Mouse (Mus musculus): ENCODE measurements around the gene Col5a2. TPM values are rescaled to one million over a fixed set of nuclear protein-coding genes. Genes with fewer than 3 reads are reported as not detected.

Col5a2 gene
- polyA plus RNA-seq, 1 experiment from 2014 or later, result 14.6 TPM

DNA sequence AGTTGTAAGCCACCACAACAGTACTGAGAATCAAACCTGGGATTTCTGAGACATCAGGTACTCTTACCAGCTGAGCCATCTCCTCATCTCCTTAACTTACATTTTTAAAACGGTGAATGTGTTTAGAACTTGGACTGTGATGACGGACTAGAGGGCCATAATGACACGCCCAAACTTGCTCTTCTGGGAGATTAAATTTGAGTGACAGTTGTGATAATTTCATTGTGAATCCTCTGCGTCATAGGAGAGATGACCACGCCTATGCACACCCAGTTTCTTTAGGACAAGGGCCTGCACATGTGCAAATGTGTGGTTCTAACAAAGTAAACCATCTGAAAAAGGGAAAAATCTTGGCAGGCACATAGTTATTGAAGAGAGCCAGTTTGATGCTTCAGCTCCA is 79.2 kb downstream of the Col5a2 start:
- Histone ChIP-seq H3K4me3 (no peak overlapping the region), H3K9me3 (replicated peaks) (no peaks in the 10 kb centered on the region), H3K4me2 (no peak overlapping the region), H3K4me1 (no peaks in the 10 kb centered on the region), H3K27ac (no peak overlapping the region), H3K9ac (no peak overlapping the region), H3K36me3 (no peaks in the 10 kb centered on the region), H3K27me3 (replicated peaks) (no peaks in the 10 kb centered on the region)
- 39% methylated on average over 5 of the region's 5 CpGs for WGBS (ENCODE audit: insufficient replicate concordance)
- ATAC-seq, result no peak

DNA sequence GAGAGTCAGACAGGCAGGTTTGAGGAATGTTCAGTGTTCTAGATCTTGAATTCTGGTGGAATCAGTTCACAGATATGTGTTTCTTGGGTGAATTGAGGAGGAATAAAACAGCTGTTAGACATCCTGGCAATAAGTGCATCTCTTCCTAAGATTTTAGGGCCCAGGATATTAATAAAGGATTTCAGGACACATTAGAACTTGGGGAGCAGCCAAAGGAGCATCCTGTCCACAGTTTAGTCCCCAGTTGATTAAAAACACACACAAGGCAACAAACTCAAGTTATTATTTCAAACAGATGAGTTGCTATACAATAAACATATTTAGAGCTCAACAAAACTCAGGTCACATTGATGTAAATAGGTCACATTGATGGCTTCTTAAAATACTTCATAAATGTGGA is 82.5 kb downstream of the Col5a2 start:
- no peak overlapping the region for H3K4me3 ChIP-seq
- no peak overlapping the region for H3K4me2 ChIP-seq
- H3K9me3 ChIP-seq (replicated peaks), result no peaks in the 10 kb centered on the region
- ATAC-seq, result no peak
- no peaks in the 10 kb centered on the region for H3K4me1 ChIP-seq
- no peaks in the 10 kb centered on the region for H3K27me3 ChIP-seq (replicated peaks)
- H3K36me3 ChIP-seq, result no peaks in the 10 kb centered on the region; the same call in 1 of the 2 replicates
- no peak overlapping the region for H3K9ac ChIP-seq
- no peak overlapping the region for H3K27ac ChIP-seq

DNA sequence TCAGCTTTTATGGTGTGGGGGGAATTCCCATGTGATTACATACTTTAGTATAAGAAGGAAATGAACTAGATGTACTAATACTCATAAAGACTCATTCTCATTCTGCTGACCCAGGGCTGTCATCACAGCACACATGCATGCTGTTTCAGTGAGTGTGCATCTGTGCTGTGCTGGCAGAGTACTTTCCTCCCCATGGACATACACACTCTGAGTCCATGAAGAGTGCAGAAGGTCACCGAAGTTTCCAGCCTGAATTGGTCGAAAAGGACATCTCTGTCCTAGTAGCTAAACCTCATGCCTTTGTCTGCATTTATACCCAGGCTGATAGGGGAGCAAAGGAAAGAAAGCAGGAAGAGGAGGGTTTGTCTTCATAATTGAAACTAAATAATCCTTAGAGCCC is 83.2 kb downstream of the Col5a2 start:
- no peak overlapping the region for H3K4me2 ChIP-seq
- no peaks in the 10 kb centered on the region for H3K4me1 ChIP-seq
- H3K27ac ChIP-seq, result no peak overlapping the region
- H3K36me3 ChIP-seq, result no peaks in the 10 kb centered on the region; the same call in 1 of the 2 replicates
- no peak for ATAC-seq
- 52% methylated on average over 2 of the region's 2 CpGs for WGBS (ENCODE audit: insufficient replicate concordance)
- no peak overlapping the region for H3K9ac ChIP-seq
- no peaks in the 10 kb centered on the region for H3K9me3 ChIP-seq (replicated peaks)
- H3K4me3 ChIP-seq, result no peak overlapping the region
- H3K27me3 ChIP-seq (replicated peaks), result no peaks in the 10 kb centered on the region

DNA sequence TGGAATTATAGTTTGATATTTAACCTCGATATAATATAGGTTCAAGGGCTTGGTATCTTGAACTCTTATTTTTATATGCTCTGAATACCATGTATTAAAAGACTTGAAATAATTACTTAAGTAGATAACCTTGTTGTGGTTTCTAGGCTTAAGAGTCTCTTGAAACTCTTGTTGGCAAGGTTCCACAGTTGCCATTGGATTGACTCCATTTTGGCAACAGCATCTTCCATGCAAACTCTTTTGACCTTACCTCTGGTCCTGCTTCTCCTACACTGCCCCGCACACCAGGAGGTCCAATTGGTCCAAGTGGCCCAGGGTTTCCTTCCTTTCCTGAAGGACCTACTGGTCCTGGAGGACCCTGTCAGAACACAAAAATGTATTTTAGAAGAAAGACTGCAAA is 121.2 kb downstream of the Col5a2 start:
- no peaks in the 10 kb centered on the region for H3K27me3 ChIP-seq (replicated peaks)
- no peak for ATAC-seq
- H3K4me3 ChIP-seq, result no peak overlapping the region
- no peak overlapping the region for H3K27ac ChIP-seq
- H3K4me2 ChIP-seq, result no peak overlapping the region
- WGBS (ENCODE audit: insufficient replicate concordance), result 65% methylated on average over 2 of the region's 2 CpGs
- H3K9ac ChIP-seq, result no peak overlapping the region
- no peaks in the 10 kb centered on the region for H3K9me3 ChIP-seq (replicated peaks)
- no peaks in the 10 kb centered on the region for H3K36me3 ChIP-seq
- no peaks in the 10 kb centered on the region for H3K4me1 ChIP-seq

DNA sequence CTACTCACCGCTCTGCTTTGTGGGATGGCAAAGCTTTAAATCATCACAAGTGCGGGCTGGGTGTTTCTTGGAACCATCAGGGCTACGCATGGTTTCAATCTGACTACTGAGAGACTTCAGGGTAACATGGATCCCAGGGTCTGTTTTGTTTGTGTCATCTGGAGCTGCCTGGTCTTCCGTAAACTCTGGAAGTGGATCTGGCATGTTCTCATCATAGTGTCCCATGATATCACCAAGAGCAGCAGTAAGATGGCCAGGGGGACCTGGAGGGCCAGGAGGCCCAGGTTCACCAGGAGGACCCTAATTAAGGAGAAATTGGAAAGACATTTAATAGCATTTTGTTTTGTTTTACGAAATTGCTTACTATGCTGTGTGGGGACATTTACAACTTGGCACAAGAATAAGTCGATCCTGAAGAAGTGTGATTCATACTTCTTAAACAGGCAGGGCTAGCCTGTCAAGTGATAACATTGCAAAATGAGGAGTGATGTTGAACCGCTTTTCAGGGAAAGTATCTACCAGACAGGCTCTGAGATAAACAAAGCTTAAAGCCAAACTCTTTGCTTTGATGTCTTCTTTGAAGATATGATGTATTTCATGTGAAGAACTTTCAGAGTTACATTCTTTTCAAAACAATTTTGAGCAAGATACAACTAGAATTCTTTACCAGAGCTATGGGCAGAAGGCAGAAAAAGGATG is 122.9 kb downstream of the Col5a2 start:
- H3K9me3 ChIP-seq (replicated peaks), result no peaks in the 10 kb centered on the region

DNA sequence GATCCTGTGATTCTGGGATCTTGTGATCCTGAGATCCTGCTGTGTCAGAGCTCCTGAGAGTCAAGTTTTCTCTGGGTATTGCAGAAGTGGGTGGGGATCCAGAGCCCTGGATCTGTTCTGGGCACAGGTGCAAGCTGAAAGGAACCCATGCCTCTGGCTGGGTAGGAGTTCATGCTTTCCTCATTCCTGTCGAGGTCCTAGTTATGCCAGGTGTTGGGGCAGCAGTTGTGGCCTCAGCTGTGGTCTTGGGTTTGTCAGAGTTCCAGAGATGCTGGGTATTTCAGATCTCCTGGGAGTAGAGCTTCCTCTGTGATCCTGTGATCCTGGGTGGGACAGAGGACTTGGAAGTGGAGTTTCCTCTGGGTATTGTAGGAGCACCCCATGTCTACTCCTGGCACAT is 137.7 kb downstream of the Col5a2 start:
- Histone ChIP-seq H3K4me3 (no peak overlapping the region), H3K9me3 (replicated peaks) (no peaks in the 10 kb centered on the region), H3K27ac (no peak overlapping the region), H3K4me2 (no peak overlapping the region), H3K36me3 (no peaks in the 10 kb centered on the region), H3K9ac (no peak overlapping the region), H3K4me1 (no peaks in the 10 kb centered on the region), H3K27me3 (replicated peaks) (no peaks in the 10 kb centered on the region)
- no peak for ATAC-seq
- 32% methylated on average over 1 of the region's 1 CpGs for WGBS (ENCODE audit: insufficient replicate concordance)

More for the DNA sequence above, 122.9 kb downstream of the Col5a2 start:
- no peak overlapping the region for H3K27ac ChIP-seq
- H3K36me3 ChIP-seq, result no peaks in the 10 kb centered on the region
- no peak for ATAC-seq
- H3K4me1 ChIP-seq, result no peaks in the 10 kb centered on the region
- no peaks in the 10 kb centered on the region for H3K27me3 ChIP-seq (replicated peaks)
- WGBS (ENCODE audit: insufficient replicate concordance), result 62% methylated on average over 7 of the region's 7 CpGs
- no peak overlapping the region for H3K4me3 ChIP-seq
- no peak overlapping the region for H3K4me2 ChIP-seq
- no peak overlapping the region for H3K9ac ChIP-seq

DNA sequence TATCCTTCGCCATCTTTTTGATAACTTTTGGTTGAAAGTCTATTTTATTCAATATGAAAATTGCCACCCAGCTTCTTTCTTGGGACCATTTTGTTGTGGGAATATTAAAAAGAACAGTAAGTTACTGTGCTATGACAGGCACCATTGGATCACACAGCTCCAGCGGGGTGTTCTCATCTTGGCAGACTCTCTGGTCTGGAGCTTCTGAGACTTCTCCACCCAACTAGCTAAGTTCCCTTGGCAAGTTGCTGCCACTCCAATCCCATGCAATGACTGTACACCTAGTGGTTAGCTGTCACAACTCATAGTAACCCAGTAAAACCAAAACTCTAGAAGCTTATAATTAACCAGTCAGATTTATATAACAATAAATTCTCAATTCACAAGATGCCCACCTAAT is 139.8 kb downstream of the Col5a2 start:
- no peak overlapping the region for H3K4me2 ChIP-seq
- no peaks in the 10 kb centered on the region for H3K9me3 ChIP-seq (replicated peaks)
- H3K4me3 ChIP-seq, result no peak overlapping the region
- 67% methylated on average over 2 of the region's 2 CpGs for WGBS (ENCODE audit: insufficient replicate concordance)
- no peaks in the 10 kb centered on the region for H3K4me1 ChIP-seq
- no peak overlapping the region for H3K27ac ChIP-seq
- no peak for ATAC-seq
- no peaks in the 10 kb centered on the region for H3K27me3 ChIP-seq (replicated peaks)
- H3K9ac ChIP-seq, result no peak overlapping the region
- no peaks in the 10 kb centered on the region for H3K36me3 ChIP-seq

DNA sequence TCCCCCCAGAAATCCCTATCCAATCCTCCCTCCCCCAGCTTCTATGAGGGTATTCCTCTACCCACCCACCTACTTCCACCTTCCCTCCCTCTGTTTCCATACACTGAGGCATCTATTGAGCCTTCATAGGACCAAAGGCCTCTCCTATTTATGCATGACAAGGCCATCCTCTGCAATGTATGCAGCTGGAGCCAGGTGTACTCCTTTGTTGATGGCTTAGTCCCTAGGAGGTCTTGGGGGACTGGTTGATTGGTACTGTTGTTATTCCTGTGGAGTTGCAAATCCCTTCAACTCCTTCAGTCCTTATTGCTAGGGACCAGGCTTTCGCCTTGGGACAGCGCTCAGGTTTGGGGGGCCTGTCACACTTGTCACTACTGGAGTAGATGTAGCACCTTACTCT is 143.4 kb downstream of the Col5a2 start:
- 80% methylated on average over 2 of the region's 2 CpGs for WGBS (ENCODE audit: insufficient replicate concordance)
- H3K4me3 ChIP-seq, result no peak overlapping the region
- no peaks in the 10 kb centered on the region for H3K36me3 ChIP-seq
- H3K27ac ChIP-seq, result no peak overlapping the region
- H3K27me3 ChIP-seq (replicated peaks), result no peaks in the 10 kb centered on the region
- ATAC-seq, result no peak
- no peak overlapping the region for H3K9ac ChIP-seq
- H3K4me2 ChIP-seq, result no peak overlapping the region
- no peaks in the 10 kb centered on the region for H3K4me1 ChIP-seq
- no peaks in the 10 kb centered on the region for H3K9me3 ChIP-seq (replicated peaks)

DNA sequence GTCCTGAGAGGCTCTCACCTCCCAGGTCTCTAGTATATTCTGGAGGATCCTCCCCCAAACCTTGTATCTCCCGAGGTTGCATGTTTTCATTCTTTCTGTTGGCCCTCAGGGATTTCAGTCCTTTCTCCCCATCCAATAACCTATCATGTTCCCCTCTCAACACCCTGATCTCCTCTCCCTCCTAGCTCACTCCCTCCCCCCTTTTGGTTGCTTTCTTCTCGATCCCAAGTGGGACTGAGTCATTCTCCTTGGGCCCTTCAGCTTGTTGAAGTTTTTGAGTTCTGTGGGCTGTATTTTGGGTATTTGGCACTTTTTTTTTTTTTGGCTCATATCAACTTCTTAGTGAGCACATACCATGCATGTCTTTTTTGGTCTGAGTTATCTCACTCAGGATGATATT is 143.9 kb downstream of the Col5a2 start:
- H3K36me3 ChIP-seq, result no peaks in the 10 kb centered on the region
- no peak for ATAC-seq
- 45% methylated on average over 2 of the region's 2 CpGs for WGBS (ENCODE audit: insufficient replicate concordance)
- no peaks in the 10 kb centered on the region for H3K9me3 ChIP-seq (replicated peaks)
- H3K27me3 ChIP-seq (replicated peaks), result no peaks in the 10 kb centered on the region
- H3K4me1 ChIP-seq, result no peaks in the 10 kb centered on the region
- H3K4me3 ChIP-seq, result no peak overlapping the region
- H3K4me2 ChIP-seq, result no peak overlapping the region
- H3K9ac ChIP-seq, result no peak overlapping the region
- H3K27ac ChIP-seq, result no peak overlapping the region

DNA sequence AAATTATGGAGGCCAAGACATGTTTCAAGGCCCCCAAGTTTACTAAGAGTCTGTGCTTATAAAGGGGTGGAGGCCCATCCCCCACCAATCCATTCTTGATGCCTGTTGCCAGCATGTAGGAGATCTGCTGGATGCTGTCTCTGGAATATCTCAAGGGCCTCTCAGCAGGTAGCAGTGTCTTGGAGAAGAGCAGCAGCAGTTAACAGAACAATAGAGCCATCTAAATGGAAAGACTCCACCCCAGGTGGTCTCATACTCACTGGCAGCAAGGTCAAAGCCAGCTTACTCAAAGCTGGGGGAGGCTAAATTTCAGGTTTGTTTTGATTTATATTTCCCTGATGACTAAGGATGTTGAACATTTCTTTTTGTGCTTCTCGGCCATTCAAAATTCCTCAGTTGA is 145.1 kb downstream of the Col5a2 start:
- H3K27me3 ChIP-seq (replicated peaks), result no peaks in the 10 kb centered on the region
- WGBS (ENCODE audit: insufficient replicate concordance), result 44% methylated on average over 1 of the region's 1 CpGs
- no peak overlapping the region for H3K27ac ChIP-seq
- no peak for ATAC-seq
- H3K9me3 ChIP-seq (replicated peaks), result no peaks in the 10 kb centered on the region
- H3K9ac ChIP-seq, result no peak overlapping the region
- H3K4me1 ChIP-seq, result no peaks in the 10 kb centered on the region
- no peaks in the 10 kb centered on the region for H3K36me3 ChIP-seq
- no peak overlapping the region for H3K4me3 ChIP-seq
- no peak overlapping the region for H3K4me2 ChIP-seq

DNA sequence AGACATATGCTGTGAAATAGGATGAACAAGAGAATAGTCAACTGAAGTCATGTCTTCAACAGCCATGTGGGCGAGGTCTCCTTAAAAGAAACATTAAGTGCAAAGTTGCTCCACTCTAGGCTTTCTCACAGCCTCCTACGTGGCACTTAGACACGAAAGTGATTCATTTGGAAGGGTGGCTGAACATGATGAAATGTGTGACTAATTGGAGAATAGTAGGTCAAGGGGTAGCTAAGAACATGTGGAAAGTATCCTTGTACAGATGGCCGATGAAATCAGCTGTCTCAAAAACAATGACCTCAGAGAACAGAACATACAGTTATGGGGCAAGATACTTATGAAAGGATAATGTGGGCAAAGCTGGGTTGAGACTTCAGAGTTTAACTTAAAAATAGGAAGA is 147.1 kb downstream of the Col5a2 start:
- 54% methylated on average over 4 of the region's 4 CpGs for WGBS (ENCODE audit: insufficient replicate concordance)
- Histone ChIP-seq H3K36me3 (no peaks in the 10 kb centered on the region), H3K9me3 (replicated peaks) (no peaks in the 10 kb centered on the region), H3K27ac (no peak overlapping the region), H3K27me3 (replicated peaks) (no peaks in the 10 kb centered on the region), H3K9ac (no peak overlapping the region), H3K4me1 (no peaks in the 10 kb centered on the region), H3K4me2 (no peak overlapping the region), H3K4me3 (no peak overlapping the region)
- ATAC-seq, result no peak

DNA sequence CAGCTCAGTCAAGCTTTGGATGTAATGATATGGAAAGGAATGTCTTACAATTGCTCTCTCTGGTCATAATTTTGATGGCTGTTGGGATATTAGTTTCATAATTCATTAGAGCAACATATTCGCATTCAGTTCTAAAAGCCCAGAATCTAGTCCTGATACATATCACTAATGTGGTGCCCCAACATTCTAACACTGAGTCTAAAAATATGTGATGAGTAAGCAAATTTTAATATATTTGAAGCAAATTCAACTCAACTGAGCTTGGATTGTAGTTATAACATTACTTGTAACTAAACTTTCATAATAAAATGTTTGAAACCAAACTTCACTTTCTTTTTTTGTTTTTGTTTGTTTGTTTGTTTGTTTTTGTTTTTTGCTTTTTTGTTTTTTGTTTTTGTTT is 173.9 kb downstream of the Col5a2 start:
- no peak overlapping the region for H3K27ac ChIP-seq
- H3K27me3 ChIP-seq (replicated peaks), result no peaks in the 10 kb centered on the region
- no peaks in the 10 kb centered on the region for H3K4me1 ChIP-seq
- H3K4me2 ChIP-seq, result no peak overlapping the region
- ATAC-seq, result no peak
- no peak overlapping the region for H3K9ac ChIP-seq
- H3K9me3 ChIP-seq (replicated peaks), result no peaks in the 10 kb centered on the region
- no peak overlapping the region for H3K4me3 ChIP-seq
- 83% methylated on average over 1 of the region's 1 CpGs for WGBS (ENCODE audit: insufficient replicate concordance)
- H3K36me3 ChIP-seq, result no peaks in the 10 kb centered on the region

Measured in liver, embryonic 12.5 days (tissue).